Mouse (Mus musculus): Measurements from ENCODE around the gene Hfe2. TPM values are rescaled to one million over a fixed set of nuclear protein-coding genes. Genes with fewer than 3 reads are reported as not detected.

Hfe2 gene
- polyA plus RNA-seq, 1 experiment from 2014 or later = 0.36 TPM

DNA sequence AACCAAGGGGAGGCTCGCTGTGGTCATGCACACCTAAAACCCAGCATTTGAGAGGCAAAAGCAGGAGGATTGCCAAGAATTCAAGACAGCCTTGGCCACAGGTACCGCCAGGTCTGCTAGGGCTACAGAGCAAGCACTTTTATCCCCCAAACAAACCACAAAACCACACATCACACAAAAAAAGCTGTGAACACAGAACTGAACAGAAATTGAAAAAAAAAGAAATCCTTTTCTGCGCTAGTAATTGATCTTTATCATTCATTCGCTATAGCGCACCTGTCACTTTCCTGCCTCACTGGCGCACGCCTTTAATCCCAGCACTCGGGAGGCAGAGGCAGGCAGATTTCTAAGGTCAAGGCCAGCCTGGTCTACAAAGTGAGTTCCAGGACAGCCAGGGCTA lies 38.3 kb downstream of the Hfe2 start:
- Histone ChIP-seq H3K4me3 (no peak overlapping the region), H3K4me1 (peaks cover 33% of the 10 kb centered on the region), H3K27ac (no peak overlapping the region), H3K36me3 (ENCODE audit: poor library complexity, severe bottlenecking) (peaks cover 22% of the 10 kb centered on the region), H3K9me3 (replicated peaks) (no peaks in the 10 kb centered on the region), H3K27me3 (no peaks in the 10 kb centered on the region), H3K4me2 (no peak overlapping the region), H3K9ac (no peak overlapping the region)
- WGBS = 96% methylated on average over 8 of the region's 8 CpGs
- no peak for ATAC-seq

DNA sequence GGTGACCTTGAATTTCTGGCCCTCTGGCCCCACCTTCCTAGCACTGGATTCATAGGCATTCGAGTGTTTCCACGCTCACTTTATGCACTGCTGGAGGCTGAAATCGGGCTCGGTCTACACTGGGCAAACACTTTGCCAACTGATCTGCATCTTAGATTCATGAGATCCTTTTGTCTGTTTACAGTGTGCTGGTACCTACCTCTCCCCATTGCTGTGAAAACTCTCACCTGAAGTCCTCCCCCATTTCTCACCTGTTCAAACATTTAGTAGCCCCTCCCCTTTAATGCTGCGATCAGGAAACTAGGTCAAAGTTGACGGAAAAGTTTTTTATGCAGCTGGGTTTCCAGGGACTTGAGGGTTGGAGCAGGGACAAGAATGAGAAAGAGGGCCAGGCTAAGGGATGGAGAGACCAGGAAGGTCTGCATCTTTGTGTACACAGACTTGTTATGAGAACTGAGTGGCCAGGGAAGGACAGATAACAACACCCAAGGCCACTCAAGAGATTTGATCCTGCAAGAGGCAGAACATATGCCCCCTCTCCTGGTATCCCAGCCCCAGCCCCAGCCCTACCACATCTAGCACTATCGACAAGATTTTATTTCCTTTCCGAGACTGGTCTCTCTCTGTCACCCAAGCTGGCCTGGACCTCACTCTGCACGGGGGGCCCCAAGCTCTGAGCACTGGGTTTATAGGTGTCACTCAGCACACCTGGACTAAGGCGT lies 39.1 kb downstream of the Hfe2 start:
- no peak overlapping the region for H3K9ac ChIP-seq
- no peak for ATAC-seq
- no peaks in the 10 kb centered on the region for H3K9me3 ChIP-seq (replicated peaks)
- no peak overlapping the region for H3K27ac ChIP-seq
- no peak overlapping the region for H3K4me3 ChIP-seq
- H3K36me3 ChIP-seq (ENCODE audit: poor library complexity, severe bottlenecking) = peaks cover 22% of the 10 kb centered on the region
- no peak overlapping the region for H3K4me2 ChIP-seq
- 87% methylated on average over 10 of the region's 10 CpGs for WGBS
- H3K27me3 ChIP-seq = no peaks in the 10 kb centered on the region
- H3K4me1 ChIP-seq = peaks cover 25% of the 10 kb centered on the region

DNA sequence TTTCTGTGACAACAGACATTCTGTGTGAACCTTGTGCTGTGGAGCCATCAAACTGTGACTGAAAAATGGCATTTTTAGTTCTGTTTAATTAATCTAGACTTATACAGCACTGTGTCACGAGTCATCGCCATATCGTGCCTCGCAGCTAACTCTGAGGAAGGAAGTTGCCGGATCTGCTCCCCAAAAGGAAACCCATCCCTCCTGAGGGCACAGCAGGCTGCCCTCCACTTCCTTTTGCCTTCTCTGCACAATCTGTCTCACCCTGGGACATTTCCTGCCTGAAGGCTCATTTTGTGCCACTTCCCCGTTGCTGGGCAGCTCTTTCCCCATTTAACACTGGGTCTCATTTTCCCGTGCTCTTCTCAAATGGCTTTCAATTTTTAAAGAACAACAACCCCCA lies 39.7 kb downstream of the Hfe2 start:
- peaks cover 19% of the 10 kb centered on the region for H3K4me1 ChIP-seq
- no peak overlapping the region for H3K4me3 ChIP-seq
- ATAC-seq = no peak
- H3K36me3 ChIP-seq (ENCODE audit: poor library complexity, severe bottlenecking) = peaks cover 19% of the 10 kb centered on the region
- no peaks in the 10 kb centered on the region for H3K27me3 ChIP-seq
- 86% methylated on average over 7 of the region's 7 CpGs for WGBS
- no peak overlapping the region for H3K27ac ChIP-seq
- H3K4me2 ChIP-seq = no peak overlapping the region
- no peak overlapping the region for H3K9ac ChIP-seq
- no peaks in the 10 kb centered on the region for H3K9me3 ChIP-seq (replicated peaks)

DNA sequence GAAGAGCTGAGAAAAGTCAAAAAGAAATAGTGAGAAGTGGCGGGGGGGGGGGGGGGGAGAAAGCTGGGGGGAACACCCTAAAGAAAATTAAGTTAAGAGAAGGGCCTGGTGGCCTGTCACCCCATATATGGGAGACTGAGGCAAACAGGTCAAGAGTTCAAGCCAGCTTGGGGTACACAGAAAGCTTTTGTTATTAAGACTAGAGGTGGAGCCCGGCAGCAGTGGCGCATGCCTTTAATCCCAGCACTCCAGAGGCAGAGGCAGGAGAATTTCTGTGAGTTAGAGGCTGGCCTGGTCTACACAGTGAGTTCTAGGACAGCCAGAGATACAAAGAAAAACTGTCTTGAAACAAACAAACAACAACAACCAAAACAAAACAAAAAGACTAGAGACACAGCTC lies 40.1 kb downstream of the Hfe2 start:
- ATAC-seq = no peak
- no peak overlapping the region for H3K4me3 ChIP-seq
- 88% methylated on average over 3 of the region's 3 CpGs for WGBS

DNA sequence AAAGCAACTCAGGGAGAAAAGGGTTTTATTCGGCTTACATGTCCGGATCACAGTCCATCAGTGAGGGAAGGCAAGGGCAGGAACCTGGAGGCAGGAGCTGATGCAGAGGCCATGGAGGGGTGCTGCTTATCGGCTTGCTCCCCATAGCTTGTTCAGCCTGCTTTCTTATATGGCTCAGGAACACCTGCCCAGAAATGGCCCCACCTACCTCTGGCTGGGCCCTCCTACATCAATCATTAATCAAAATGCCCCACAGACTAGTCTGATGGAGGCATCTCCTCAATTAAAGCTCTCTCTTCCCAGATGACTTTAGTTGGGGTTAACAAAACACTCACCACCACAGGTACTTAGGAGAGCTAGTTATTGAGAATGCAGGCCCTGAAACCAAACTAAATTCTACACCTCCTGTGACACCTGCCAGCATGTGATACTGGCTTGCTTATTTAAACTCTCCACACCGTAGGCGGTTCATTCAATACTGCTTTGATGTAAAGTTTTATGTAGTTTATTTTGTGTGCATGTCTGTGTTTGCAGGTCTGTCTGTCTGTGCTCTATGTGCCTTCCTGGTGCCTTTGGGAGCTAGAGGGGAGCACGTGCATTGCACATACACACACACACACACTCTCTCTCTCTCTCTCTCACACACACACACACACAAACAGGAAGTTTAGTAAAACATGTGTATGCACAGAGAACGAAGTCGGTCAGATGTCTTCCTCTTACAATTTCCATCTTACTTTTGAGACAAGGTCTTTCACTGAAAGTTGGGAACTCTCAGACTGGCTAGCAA lies 41.9 kb downstream of the Hfe2 start:
- WGBS = 93% methylated on average over 8 of the region's 8 CpGs
- Histone ChIP-seq H3K9ac (no peak overlapping the region), H3K27me3 (no peaks in the 10 kb centered on the region), H3K36me3 (ENCODE audit: poor library complexity, severe bottlenecking) (no peaks in the 10 kb centered on the region), H3K9me3 (replicated peaks) (no peaks in the 10 kb centered on the region), H3K4me3 (no peak overlapping the region), H3K4me2 (no peak overlapping the region), H3K4me1 (no peaks in the 10 kb centered on the region), H3K27ac (no peak overlapping the region)
- ATAC-seq = no peak

More for the DNA sequence above, 40.1 kb downstream of the Hfe2 start:
- H3K36me3 ChIP-seq (ENCODE audit: poor library complexity, severe bottlenecking) = peaks cover 14% of the 10 kb centered on the region
- no peaks in the 10 kb centered on the region for H3K9me3 ChIP-seq (replicated peaks)
- H3K4me1 ChIP-seq = peaks cover 15% of the 10 kb centered on the region
- H3K9ac ChIP-seq = no peak overlapping the region
- no peak overlapping the region for H3K4me2 ChIP-seq
- no peak overlapping the region for H3K27ac ChIP-seq
- H3K27me3 ChIP-seq = no peaks in the 10 kb centered on the region

DNA sequence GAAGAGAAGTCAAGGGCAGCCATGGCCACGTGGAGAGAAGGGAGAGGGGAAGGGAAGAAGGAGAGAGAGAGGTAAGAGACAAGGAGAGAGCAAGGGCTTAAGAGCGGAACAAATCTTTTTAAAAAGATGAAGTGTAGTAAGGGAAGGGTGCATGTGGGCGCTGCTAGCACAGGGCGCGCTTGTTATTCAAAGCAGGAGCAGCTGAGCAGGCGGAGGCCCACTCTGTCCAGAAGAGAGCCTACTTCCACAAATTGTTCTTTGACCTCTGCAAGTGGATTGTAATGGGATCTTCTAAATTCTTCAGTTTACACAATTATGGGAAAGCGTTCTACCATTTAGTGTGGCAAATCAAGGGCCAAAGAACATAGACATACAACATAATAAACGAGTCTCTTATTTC lies 43.6 kb downstream of the Hfe2 start:
- 87% methylated on average over 8 of the region's 8 CpGs for WGBS
- H3K4me3 ChIP-seq = no peak overlapping the region
- no peak overlapping the region for H3K27ac ChIP-seq
- H3K4me1 ChIP-seq = no peaks in the 10 kb centered on the region
- H3K36me3 ChIP-seq (ENCODE audit: poor library complexity, severe bottlenecking) = no peaks in the 10 kb centered on the region
- H3K27me3 ChIP-seq = no peaks in the 10 kb centered on the region
- H3K4me2 ChIP-seq = no peak overlapping the region
- no peaks in the 10 kb centered on the region for H3K9me3 ChIP-seq (replicated peaks)
- no peak overlapping the region for H3K9ac ChIP-seq
- no peak for ATAC-seq

DNA sequence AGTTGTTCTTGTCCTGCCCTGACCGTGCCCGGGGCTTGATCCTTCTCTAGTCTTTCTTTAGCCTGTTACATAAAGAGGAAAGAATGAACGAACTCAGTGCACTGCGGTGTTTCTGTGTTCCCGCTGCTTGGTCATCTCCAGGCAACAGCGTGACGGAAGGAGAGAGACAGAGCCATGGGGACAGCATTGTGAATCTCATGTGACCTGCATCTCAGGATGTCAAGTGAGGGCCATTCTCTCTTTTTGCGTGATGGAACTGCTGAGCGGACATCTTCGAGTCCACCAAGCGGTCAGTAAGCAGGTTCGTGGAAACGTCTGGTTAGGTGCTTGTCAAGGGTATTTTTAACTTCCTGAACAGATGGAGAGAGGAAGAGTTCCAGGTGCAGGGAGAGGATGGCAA lies 44.5 kb downstream of the Hfe2 start:
- H3K27ac ChIP-seq = no peak overlapping the region
- no peak overlapping the region for H3K9ac ChIP-seq
- no peaks in the 10 kb centered on the region for H3K27me3 ChIP-seq
- ATAC-seq = no peak
- no peaks in the 10 kb centered on the region for H3K9me3 ChIP-seq (replicated peaks)
- H3K4me3 ChIP-seq = no peak overlapping the region
- no peak overlapping the region for H3K4me2 ChIP-seq
- 94% methylated on average over 13 of the region's 13 CpGs for WGBS
- no peaks in the 10 kb centered on the region for H3K4me1 ChIP-seq
- no peaks in the 10 kb centered on the region for H3K36me3 ChIP-seq (ENCODE audit: poor library complexity, severe bottlenecking)

DNA sequence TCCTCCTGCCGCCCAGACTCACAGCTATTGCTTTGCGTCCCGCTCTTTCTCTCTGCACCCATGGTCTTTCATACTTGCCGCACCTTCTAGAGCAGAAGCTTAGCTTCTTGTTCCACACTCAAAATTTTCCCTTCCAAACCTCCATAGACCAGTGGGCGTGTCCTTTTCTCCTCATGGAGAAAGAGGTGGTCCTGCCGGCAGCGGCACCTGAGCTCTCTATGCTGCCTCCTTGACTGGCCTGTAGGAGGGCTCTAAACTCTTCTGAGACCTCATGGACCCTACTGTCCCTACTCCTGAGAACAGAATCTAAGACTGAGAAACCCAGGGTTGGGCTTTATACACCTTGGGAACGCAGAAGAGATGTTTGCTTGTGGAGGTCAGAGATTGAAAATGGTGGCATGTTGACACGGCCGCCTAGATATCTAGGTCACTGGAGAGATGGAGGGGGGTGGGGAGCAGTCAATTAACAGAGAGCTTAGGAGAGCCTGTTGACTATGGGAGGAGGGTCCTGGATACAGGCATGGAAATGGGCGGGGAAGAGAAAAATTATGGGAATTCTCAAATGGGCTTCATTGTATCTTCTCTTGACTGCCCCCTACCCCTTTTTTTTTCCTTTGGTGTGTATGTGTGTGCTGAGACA lies 45.1 kb downstream of the Hfe2 start:
- no peaks in the 10 kb centered on the region for H3K4me1 ChIP-seq
- H3K4me3 ChIP-seq = no peak overlapping the region
- no peak overlapping the region for H3K4me2 ChIP-seq
- no peaks in the 10 kb centered on the region for H3K36me3 ChIP-seq (ENCODE audit: poor library complexity, severe bottlenecking)
- H3K27me3 ChIP-seq = no peaks in the 10 kb centered on the region
- no peaks in the 10 kb centered on the region for H3K9me3 ChIP-seq (replicated peaks)
- H3K9ac ChIP-seq = no peak overlapping the region
- H3K27ac ChIP-seq = no peak overlapping the region
- ATAC-seq = no peak
- WGBS = 88% methylated on average over 11 of the region's 11 CpGs

DNA sequence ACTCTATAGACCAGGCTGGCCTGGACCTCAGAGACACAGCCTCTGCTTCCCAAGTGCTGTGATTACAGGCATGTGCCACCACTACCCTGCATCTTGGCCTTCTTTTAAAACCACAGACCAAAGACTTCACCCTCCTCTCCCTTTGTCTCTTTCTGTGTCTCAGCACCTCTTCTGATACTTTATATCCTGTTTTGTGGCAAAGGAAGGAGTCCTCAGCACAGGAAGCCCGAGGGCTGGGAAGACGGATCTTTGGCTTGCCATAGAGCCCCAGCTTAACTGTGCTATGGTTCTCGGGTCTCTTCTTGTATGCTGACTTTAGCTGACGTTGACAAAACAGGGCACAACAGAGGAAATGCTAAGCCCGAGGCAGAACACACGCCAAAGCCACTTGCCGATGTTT lies 45.7 kb downstream of the Hfe2 start:
- no peak for ATAC-seq
- Histone ChIP-seq H3K4me3 (no peak overlapping the region), H3K4me2 (no peak overlapping the region), H3K36me3 (ENCODE audit: poor library complexity, severe bottlenecking) (no peaks in the 10 kb centered on the region), H3K27ac (no peak overlapping the region), H3K9ac (no peak overlapping the region), H3K4me1 (no peaks in the 10 kb centered on the region), H3K9me3 (replicated peaks) (no peaks in the 10 kb centered on the region), H3K27me3 (no peaks in the 10 kb centered on the region)
- WGBS = 84% methylated on average over 7 of the region's 7 CpGs

DNA sequence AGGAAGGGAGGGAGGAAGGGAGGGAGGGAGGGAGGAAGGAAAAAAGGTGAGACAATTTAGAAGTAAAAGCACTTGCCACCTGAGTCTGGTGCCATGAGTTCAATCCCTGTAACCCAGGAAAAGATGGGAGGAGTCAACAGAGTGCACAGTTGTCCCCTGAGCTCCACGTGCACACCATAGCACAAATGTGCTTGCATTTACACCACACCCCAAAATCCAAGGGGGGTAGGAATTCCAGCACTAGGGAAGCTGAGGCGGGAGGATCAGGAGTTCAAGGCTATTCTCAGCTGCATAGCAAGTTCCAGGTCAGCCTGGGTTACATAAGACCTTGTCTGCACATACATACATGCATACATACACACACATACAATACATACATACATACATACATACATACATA lies 46.4 kb downstream of the Hfe2 start:
- ATAC-seq = no peak
- Histone ChIP-seq H3K9me3 (replicated peaks) (no peaks in the 10 kb centered on the region), H3K36me3 (ENCODE audit: poor library complexity, severe bottlenecking) (no peaks in the 10 kb centered on the region), H3K4me1 (peaks cover 3% of the 10 kb centered on the region; the same call in 1 of the 2 replicates), H3K27me3 (no peaks in the 10 kb centered on the region), H3K27ac (no peak overlapping the region), H3K4me2 (no peak overlapping the region), H3K4me3 (no peak overlapping the region), H3K9ac (no peak overlapping the region)
- 70% methylated on average over 2 of the region's 2 CpGs for WGBS

DNA sequence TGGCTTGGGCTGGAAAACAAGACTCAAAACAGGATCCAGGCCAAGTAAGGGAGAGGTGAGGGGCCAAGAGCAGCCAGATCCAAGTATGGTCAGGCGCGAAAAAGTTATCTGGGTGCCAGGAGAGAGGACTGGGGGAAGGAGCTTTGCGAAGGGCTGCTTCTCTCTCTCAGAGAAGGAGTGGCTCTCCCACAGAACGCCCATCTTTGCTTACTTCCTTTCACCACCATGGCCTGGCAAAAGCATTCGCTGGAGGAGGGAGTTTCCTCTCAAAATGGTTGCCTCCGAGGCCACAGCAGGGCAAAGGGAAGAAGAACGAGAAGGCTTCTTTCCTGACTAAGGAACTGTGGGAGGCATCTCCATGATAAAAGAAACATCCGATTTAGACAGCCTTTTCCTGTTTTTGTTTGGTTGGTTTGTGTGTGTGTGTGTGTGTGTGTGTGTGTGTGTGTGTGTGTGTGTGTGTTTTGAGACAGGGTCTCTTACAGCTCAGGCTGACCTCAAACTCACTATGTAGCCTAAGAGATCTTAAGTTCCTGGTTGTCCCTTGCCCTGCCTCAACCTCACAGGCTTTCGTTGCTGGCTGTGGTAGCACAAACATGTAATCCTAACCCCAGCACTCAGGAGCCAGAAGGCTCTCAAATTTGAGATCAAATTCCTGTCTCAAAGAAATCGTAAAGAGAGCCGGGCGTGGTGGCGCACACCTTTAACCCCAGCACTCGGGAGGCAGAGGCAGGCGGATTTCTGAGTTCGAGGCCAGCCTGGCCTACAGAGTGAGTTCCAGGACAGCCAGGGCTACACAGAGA lies 47.1 kb downstream of the Hfe2 start:
- H3K9ac ChIP-seq = no peak overlapping the region
- ATAC-seq = no peak
- no peak overlapping the region for H3K27ac ChIP-seq
- peaks cover 11% of the 10 kb centered on the region for H3K4me1 ChIP-seq
- no peaks in the 10 kb centered on the region for H3K36me3 ChIP-seq (ENCODE audit: poor library complexity, severe bottlenecking)
- H3K4me2 ChIP-seq = no peak overlapping the region
- H3K4me3 ChIP-seq = no peak overlapping the region
- H3K27me3 ChIP-seq = no peaks in the 10 kb centered on the region
- H3K9me3 ChIP-seq (replicated peaks) = no peaks in the 10 kb centered on the region
- WGBS = 83% methylated on average over 16 of the region's 16 CpGs
